Mouse (Mus musculus) stomach, postnatal 0 days (tissue): ENCODE measurements around the gene Trim31. TPM values are rescaled to one million over a fixed set of nuclear protein-coding genes. Genes with fewer than 3 reads are reported as not detected.
"Not testable (repeated sequence)": the region's sequence is repeated elsewhere in the genome, so short reads cannot be mapped to it uniquely, and the experiment has no call there.

Experiments
- ATAC-seq: fragments of 200-750 bp; cut with Nextera tagmentation; 2 replicates; pipeline ENCODE4 v1.8.0; 2017; ENCODE audit not compliant: low FRiP score, low TSS enrichment
- DNase-seq: peaks from one replicate; pipeline ENCODE4 v3.0.0-alpha.2; 2016; ENCODE audit warnings: low spot score
- H3K27ac ChIP-seq: fragments of 300-500 bp; sonication (generic); replicated peaks from 2 replicates; pipeline ENCODE4 v1.5.1; 2014; ENCODE audit warnings: mild to moderate bottlenecking, control low read depth
- H3K27me3 ChIP-seq: fragments of 300-500 bp; sonication (generic); 2 replicates; pipeline ENCODE4 v1.6.1; 2014; ENCODE audit warnings: low read length; ENCODE audit not compliant: control insufficient read depth, insufficient read depth
- H3K36me3 ChIP-seq: fragments of 300-500 bp; sonication (generic); 2 replicates; pipeline ENCODE4 v1.6.1; 2014; ENCODE audit warnings: low read length, mixed read lengths; ENCODE audit not compliant: control insufficient read depth, insufficient read depth
- H3K4me1 ChIP-seq: fragments of 300-500 bp; sonication (generic); replicated peaks from 2 replicates; pipeline ENCODE4 v1.6.1; 2014; ENCODE audit warnings: antibody characterized with exemption; ENCODE audit not compliant: control insufficient read depth, insufficient read depth
- H3K4me2 ChIP-seq: fragments of 300-500 bp; sonication (generic); replicated peaks from 2 replicates; pipeline ENCODE4 v1.6.1; 2014; ENCODE audit warnings: low read depth, mild to moderate bottlenecking, control low read depth, moderate library complexity
- H3K4me3 ChIP-seq: fragments of 300-500 bp; sonication (generic); 2 replicates; pipeline ENCODE4 v1.5.1; 2014; ENCODE audit warnings: low read depth, low read length, control low read depth
- H3K9ac ChIP-seq: fragments of 300-500 bp; sonication (generic); 2 replicates; pipeline ENCODE4 v1.6.1; 2014; ENCODE audit warnings: mild to moderate bottlenecking, low read length, control low read depth, mixed read lengths
- H3K9me3 ChIP-seq: fragments of 300-500 bp; sonication (generic); 2 replicates; pipeline ENCODE4 v1.6.1; 2016; ENCODE audit warnings: low read length; ENCODE audit not compliant: control insufficient read depth
- CTCF ChIP-seq: IDR thresholded peaks from 2 replicates; pipeline ENCODE4 v1.5.1; 2016; ENCODE audit warnings: antibody characterized with exemption, low read depth, mild to moderate bottlenecking, moderate library complexity
- EP300 ChIP-seq: optimal IDR thresholded peaks from 2 replicates; pipeline ENCODE3; 2016; ENCODE audit warnings: antibody characterized with exemption
- WGBS: fragments of 180-500 bp; shearing (Covaris S2); extraction: QIAGEN DNeasy Blood & Tissue Kit; methylation state at CpG from one replicate; pipeline ENCODE4 v1.1.7; 2014; 5-methylcytosine and 5-hydroxymethylcytosine counted together
- polyA plus RNA-seq: library from polyadenylated mRNA; unstranded; fragments of >200 nt; fragmentation: Nextera tagmentation; extraction: Ambion mirVana; gene quantifications from 2 replicates; pipeline ENCODE4 v1.2.1, GENCODE M21; 2015

The Trim31 gene
- polyA plus RNA-seq, 1 experiment from 2014 or later, result 1.8 TPM

DNA sequence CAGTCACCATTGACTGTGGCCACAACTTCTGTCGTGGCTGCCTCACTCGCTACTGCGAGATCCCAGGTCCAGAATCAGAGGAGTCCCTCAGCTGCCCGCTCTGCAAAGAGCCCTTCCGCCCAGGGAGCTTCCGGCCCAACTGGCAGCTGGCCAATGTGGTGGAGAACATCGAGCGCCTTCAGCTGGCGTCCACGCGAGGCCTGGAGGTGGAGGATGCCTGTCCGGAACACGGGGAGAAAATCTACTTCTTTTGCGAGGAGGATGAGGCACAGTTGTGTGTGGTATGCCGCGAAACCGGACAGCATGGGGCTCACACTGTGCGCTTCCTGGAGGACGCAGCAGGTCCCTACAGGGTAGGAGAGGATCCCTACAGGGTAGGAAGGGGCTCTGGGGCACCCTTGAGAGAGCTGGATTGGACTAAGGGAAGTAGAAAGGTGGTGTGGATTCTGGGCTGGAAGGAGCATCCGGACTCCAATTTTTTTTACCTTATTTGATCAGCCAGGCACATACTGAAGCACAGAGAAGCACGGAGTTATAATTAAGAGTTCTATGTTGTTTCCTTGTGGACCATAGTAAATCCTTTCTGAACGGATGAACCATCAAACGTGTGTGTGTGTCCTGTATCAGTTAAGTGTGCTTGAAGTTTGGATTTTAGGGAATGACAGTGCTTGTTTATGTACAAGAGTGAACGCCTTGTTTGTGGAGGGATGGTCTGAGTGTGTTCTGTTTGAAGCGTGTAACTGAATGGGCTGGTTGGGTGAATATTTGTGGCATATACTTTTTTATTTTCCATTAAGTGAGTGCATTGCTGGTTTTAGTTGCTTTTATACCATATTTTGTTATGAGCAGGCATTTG, 27.7 kb upstream of the Trim31 start:
- no peak overlapping the region for H3K4me3 ChIP-seq
- peak overlapping the region; percentile 1; the same call in 1 of the 2 replicates for H3K9ac ChIP-seq
- H3K9me3 ChIP-seq, result no peaks in the 10 kb centered on the region
- ATAC-seq, result no peak
- no peaks in the 10 kb centered on the region for H3K36me3 ChIP-seq
- DNase-seq, result peak; percentile 31
- 66% methylated on average over 25 of the region's 25 CpGs for WGBS
- H3K4me2 ChIP-seq, result no peak overlapping the region
- H3K4me1 ChIP-seq, result no peaks in the 10 kb centered on the region
- H3K27me3 ChIP-seq, result no peaks in the 10 kb centered on the region
- no peak overlapping the region for H3K27ac ChIP-seq
- TF ChIP-seq CTCF (no peak), EP300 (no peak)

DNA sequence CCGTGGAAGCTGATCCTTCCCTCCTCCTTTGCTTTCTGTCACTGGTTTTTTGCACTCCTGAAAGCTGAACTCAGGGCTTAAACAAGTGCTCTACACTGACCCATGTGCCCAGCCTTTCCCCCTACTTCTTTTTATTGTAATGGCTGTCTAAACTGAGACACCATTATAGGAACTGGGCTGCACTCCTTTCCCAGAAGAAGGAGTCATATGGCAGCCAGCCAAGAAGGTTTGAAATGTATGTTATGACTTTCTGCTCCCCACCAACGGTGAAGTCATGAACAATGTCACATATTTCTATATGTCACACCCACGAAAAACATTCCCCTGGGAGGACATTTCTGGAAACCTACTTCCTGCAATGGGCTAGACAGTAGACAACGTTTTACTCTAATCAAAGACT, 23.3 kb upstream of the Trim31 start:
- H3K27ac ChIP-seq, result 0 out of 2 replicates have a peak overlapping the region, but pooled peaks have one; percentile 45
- no peak overlapping the region for H3K4me2 ChIP-seq
- no peaks in the 10 kb centered on the region for H3K9me3 ChIP-seq
- no peak for TF ChIP-seq CTCF
- TF ChIP-seq EP300, result no peak
- no peak overlapping the region for H3K4me3 ChIP-seq
- no peaks in the 10 kb centered on the region for H3K4me1 ChIP-seq
- ATAC-seq (peak; percentile 78), DNase-seq (peak; percentile 59)
- no peak overlapping the region for H3K9ac ChIP-seq
- WGBS, result 19% methylated on average over 4 of the region's 4 CpGs
- H3K27me3 ChIP-seq, result no peaks in the 10 kb centered on the region
- no peaks in the 10 kb centered on the region for H3K36me3 ChIP-seq

DNA sequence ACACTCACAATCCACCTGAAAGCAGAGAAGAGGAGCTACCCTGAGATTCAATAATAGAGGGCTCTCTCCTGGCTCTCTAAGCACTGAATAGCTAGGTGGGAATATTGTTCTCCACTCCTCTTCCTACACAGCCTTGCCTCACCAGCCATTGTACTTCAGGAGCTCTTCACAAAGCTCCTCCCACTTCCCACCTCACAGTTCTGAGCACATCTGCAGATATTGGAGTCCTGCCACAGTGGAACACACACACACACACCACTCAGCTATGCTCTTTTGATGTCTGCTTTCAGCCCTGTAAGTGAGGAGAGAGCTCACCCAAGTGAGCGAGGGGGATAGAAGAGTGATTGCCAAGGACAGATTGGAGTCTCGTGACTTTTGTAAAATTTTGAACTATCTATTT, 14.6 kb upstream of the Trim31 start:
- no peak for DNase-seq
- Histone ChIP-seq H3K4me2 (no peak overlapping the region), H3K27ac (no peak overlapping the region), H3K9ac (no peak overlapping the region), H3K27me3 (no peaks in the 10 kb centered on the region), H3K36me3 (no peaks in the 10 kb centered on the region), H3K4me3 (no peak overlapping the region), H3K9me3 (no peaks in the 10 kb centered on the region), H3K4me1 (no peaks in the 10 kb centered on the region)
- TF ChIP-seq CTCF (no peak), EP300 (no peak)
- no peak for ATAC-seq
- whole genome bisulfite sequencing, result 56% methylated on average over 2 of the region's 2 CpGs

DNA sequence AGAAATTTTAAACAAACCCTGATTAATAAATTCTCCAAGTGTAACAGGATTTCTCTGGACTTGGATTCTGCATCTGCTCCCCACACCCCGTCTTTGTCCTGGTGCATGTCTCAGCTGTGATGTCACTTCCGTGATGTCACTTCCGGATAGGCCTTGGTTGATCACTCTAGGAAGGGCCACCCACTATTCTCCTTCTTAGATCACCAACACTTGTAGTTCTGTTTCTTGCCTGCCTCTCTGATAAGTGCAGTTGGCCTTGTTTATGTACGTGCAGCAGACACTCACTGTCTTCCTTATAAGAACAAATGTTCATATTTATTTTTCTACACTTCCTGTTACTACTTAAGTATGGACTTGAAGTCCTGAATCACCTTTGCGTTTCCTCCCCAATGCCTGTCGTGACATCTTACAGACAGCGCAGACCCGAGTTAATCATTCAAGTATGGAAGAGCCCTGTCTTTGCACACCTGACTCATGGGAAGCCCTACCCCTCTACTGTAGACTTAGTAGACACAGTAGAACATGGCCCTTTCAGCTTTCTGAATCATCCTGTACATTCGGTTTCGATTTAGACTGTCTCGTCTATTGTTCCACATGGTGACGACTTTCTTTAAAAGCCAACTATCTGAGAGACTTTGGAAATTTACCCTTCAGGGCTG, 12.7 kb upstream of the Trim31 start:
- TF ChIP-seq EP300 (no peak), CTCF (no peak)
- no peaks in the 10 kb centered on the region for H3K36me3 ChIP-seq
- H3K27me3 ChIP-seq, result no peaks in the 10 kb centered on the region
- WGBS, result 85% methylated on average over 12 of the region's 12 CpGs
- no peak overlapping the region for H3K4me3 ChIP-seq
- no peak overlapping the region for H3K4me2 ChIP-seq
- no peak overlapping the region for H3K27ac ChIP-seq
- ATAC-seq (peak; percentile 95), DNase-seq (no peak)
- no peaks in the 10 kb centered on the region for H3K9me3 ChIP-seq
- no peaks in the 10 kb centered on the region for H3K4me1 ChIP-seq
- H3K9ac ChIP-seq, result no peak overlapping the region

DNA sequence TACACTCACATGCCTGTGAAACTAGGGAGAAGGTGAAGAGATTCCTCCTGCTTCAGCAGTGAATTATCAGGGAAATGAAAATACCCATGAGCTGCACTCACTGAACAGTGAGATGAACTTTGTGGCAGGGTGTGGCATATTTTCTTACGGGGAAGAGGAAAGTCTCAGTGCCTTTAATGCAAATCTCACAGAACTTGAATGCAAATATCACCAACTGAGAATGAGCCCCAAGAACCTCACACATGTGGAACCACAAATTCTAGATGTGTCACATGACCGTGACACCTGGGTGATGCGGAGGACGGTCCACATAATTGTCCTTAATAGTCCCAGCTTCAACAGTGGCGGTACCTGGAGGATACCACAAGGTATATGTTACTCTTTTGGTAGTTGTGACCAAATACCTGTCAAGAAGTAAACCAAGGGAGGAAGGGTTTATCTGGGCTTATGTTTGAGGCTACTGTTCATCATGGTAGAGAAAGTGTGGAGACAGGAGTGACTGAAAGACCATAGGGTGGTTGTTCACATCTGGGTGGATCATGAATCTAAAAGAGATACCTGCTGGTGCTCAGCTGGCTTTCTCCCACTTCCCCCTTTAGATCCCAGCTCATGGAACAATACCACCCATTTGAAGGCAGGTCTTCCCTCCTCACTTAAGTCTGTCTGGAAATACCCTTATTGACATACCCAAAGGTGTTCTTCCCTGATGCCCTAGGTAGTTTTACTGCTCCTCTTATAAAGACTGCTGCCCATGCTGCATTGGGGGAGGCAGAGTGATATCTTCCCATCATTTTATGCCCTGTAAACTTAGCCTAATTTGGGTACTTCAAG, 7.6 kb upstream of the Trim31 start, which contains the start of gene Trim40:
Trim40 (minus strand) TSS at position 51 of the 831 bp plus-strand sequence.
- H3K9ac ChIP-seq, result no peak within 1 kb of the TSS
- H3K4me1 ChIP-seq, result no peaks in the 10 kb centered on the region
- WGBS, result 79% methylated on average over 5 of the region's 5 CpGs
- no peaks in the 10 kb centered on the region for H3K27me3 ChIP-seq
- TF ChIP-seq EP300 (no peak), CTCF (no peak)
- H3K4me3 ChIP-seq, result no peak within 1 kb of the TSS
- DNase-seq (no peak), ATAC-seq (no peak)
- H3K4me2 ChIP-seq, result no peak within 1 kb of the TSS
- H3K36me3 ChIP-seq, result no peaks in the 10 kb centered on the region
- H3K9me3 ChIP-seq, result no peaks in the 10 kb centered on the region
- H3K27ac ChIP-seq, result no peak within 1 kb of the TSS

DNA sequence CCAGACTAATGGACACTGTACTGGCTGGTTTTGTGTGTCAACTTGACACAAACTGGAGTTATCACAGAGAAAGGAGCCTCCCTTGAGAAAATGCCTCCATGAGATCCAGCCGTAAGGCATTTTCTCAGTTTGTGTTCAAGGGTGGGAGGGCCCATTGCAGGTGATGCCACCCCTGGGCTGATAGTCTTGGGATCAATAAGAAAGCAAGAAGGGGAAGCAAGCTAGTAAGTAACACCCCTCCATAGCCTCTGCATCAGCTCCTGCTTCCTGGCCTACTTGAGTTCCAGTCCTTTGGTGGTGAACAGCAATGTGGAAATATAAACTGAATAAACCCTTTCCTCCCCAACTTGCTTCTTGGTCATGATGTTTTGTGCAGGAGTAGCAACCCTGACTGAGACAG, 6.4 kb upstream of the Trim31 start:
- not testable (repeated sequence) for H3K4me3 ChIP-seq, H3K9ac ChIP-seq, H3K4me2 ChIP-seq, H3K36me3 ChIP-seq, H3K4me1 ChIP-seq, H3K27ac ChIP-seq, H3K9me3 ChIP-seq, H3K27me3 ChIP-seq, DNase-seq, ATAC-seq
- 84% methylated on average over 1 of the region's 1 CpGs for WGBS
